Mouse (Mus musculus): ENCODE data around the gene Anapc13. TPM values are rescaled to one million over a fixed set of nuclear protein-coding genes. Genes with fewer than 3 reads are reported as not detected.

The Anapc13 gene
- 100 to 1,000 TPM; 342 to 434 (median 380) TPM for total RNA-seq (2022)

GRCm38 (mm10) chr9:102625983-102626838 is at the start of gene Anapc13, which contains the start of gene Cep63:
Gene Anapc13 (plus strand): TSS chr9:102626296.
Gene Cep63 (minus strand): TSS chr9:102626534.
- peak; percentile 96 for DNase-seq (ENCODE audit: low spot score)

GRCm38 (mm10) chr9:102577480-102577879 is 48.6 kb upstream of the Anapc13 start:
- DNase-seq (ENCODE audit: low spot score): peak; percentile 9

DNA sequence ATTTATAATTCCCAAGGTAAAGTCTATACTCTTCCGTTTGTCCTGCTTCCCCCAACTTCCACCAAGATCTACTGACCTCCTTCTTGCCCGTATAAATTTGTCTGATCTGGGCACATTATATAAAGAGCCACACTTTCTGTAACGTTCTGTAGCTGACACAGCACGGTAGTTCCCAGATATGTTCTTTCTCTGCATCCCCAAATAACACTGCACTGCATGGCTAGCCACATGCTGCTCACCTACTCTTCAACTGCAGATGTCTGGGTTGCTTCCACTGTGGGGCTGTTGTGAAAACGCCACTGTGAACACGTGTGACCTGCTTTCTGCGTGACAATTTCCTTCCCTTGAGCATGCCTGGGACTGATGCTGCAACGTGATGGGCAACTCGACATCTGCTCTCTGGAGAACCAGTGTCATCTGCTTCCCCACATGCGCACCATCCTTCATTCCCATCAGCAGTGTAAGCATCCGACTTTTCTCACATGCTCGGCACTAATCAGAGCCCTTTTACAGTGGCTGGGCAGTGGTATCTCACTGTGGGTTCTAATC is 44.1 kb upstream of the Anapc13 start:
- DNase-seq (ENCODE audit: low spot score): no peak

- DNase-seq (ENCODE audit: low spot score): no peak
Measured at GRCm38 (mm10) chr9:102587347-102587746, 38.7 kb upstream of the Anapc13 start.

DNA sequence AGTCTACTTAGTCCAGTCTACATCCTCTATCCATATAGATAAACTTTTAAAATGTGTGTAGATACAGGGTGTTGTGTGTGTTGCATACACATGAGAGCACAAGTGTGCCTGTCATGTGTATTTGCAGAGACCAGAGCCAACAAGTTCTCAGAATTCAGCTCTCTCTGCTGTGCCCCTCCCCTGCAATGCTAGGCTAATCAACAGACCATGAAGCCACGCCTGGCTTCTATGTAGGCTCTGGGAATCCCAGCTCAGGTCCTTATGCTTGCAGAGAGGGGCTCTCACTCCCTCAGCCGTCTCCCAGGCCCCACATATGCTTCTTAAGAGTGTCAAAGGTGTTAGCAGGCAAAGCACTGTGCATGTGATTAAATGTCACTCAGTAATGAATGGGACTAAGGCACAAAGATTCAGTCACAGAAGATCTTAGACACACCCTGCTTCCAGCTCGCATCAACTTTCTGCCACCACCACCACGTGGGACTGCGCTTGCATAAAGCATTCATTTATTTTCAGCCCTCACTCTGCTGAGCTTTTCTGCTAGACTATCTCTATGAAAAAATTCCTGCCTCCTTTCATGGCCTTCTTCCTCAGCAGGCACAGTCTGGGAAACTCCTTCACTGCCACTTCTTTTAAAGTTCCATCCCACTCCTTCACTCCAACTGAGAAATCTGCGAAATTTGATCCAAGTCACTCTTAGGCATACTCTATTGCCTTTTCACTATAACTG is 31.3 kb upstream of the Anapc13 start:
- DNase-seq (ENCODE audit: low spot score): no peak

DNA sequence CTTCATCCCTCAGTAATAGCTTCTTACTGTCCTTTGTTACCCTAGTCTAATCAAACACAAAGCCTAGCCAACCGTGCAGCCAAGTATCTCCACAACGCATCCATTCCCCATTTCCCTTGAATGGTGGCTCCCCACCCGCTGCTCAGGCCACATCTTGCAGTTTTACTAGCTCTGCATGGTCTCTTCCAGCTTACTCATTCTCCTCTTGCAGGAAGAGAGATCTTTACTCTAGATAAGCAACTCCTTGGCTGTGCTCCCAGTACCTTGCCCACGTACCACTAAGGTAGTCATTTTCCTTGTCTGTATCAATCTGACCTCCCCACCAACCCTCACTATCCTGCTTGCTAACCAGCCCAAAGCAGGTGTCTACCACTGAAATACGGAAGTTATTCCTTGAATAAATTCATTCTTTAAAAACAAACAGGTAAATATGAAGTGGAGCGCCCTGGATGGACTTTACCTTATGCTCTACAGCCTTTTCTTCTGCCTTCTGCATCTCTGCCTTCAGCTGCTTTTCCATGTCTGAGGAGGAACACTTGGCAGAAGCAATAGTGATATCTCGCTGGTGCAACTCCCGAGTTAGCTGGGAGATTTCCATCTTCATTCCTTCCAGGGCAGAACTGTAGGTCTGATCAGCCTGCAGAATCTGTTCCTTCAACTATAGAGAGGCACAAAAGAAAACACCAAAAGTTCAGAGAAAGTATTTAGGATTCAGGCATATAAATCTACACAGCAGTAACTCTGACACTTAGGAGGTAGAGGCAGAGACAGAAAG is 30.2 kb upstream of the Anapc13 start:
- DNase-seq (ENCODE audit: low spot score): no peak

GRCm38 (mm10) chr9:102601187-102601586 is 24.9 kb upstream of the Anapc13 start:
- DNase-seq (ENCODE audit: low spot score): no peak

DNA sequence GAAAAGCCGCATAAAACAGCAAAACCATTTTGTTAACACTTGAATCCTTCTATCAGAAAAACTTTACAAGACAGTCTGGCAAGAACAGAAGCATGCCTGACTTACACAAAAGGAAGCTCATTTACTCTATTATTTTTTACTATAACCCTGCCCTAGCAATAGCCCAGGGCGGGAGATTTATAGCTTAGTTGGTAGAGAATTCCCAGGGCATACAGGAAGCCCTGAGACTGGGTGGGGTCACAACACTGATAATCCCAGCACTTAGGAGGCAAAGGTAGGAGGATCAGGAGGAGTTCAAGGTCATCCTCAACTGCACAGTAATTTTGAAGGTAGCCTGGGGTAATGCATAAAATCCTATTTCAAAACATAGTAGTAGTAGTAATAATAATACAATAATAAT is 24.4 kb upstream of the Anapc13 start:
- no peak for DNase-seq (ENCODE audit: low spot score)

DNA sequence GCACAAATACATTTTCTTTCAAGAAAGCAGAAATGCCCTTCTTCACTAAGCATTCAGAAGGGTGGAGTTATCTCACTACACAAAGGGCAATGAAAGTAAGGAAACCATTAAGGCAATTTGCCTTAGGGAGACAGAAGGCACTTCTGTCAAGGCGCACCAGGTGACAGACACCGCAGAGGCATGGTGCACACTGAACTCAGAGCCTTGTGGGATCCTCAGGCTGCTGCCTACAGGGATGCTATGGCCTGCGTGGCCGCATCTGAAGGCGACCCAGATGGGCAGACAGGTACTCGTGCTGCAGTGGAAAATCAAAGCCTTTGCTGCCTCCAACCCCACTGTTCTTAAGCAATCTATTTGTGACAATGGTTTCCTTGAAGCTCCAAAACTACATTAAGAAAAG is 20.9 kb upstream of the Anapc13 start:
- DNase-seq (ENCODE audit: low spot score): no peak

DNA sequence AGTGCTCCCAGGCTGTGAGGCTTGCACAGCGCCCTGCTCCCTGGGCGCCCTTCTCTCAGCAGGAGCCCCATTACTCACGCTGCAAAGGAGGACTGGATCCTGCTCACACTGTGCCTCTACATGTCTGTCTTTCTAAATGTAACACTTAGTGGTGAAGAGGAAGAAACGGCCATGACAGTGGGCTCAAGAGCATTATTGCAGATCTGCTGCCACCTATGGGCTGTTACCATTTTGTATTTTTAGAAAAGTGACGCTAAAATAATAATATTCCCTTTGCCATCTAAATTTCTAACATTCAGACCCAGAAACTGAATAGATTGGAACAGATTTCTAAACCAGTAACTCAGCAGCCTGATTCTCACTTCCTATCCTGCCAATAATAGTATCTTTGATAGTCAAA is 18.6 kb upstream of the Anapc13 start:
- no peak for DNase-seq (ENCODE audit: low spot score)

- DNase-seq (ENCODE audit: low spot score): no peak
Measured at GRCm38 (mm10) chr9:102609221-102609620, 16.9 kb upstream of the Anapc13 start.

DNA sequence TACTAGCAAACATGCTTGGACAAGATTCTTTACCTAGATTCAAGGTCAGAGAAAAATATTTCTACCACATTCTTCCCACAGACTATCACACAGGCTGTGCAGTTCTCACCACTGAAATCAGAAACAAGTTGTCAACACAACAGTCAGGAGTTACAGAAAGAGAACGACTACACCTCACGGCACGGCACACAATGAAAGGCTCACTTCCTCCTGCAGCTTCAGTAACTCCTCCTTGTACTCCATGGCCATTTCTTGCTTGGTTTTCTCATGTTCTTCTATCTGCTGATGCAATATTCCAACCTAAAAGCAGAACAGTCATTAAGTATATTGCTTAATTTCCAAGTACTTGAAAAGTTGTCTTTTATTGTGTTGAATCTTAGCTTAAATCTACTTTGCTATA is 11.0 kb upstream of the Anapc13 start:
- no peak for DNase-seq (ENCODE audit: low spot score)

GRCm38 (mm10) chr9:102616267-102616666 is 9.8 kb upstream of the Anapc13 start:
- no peak for DNase-seq (ENCODE audit: low spot score)

DNA sequence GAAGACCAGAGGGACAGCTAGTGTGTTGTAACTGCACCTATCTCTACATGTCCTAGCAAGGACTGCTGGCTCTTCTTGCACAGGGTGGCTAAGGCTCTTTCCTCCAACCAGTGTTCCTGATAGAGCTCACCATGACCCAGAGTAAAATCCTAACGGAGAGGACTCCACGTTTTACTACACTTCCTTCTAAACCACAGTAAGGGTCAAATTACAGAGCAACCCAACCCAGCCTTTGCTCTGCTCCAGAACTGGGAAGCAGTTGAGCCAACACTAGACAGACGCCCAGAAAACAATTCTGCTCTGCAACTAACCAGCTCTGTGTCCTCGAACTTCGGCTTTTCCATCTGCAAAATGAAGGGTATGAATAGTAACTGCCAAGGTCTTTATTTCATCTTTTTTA is 4.7 kb upstream of the Anapc13 start:
- DNase-seq (ENCODE audit: low spot score): no peak

GRCm38 (mm10) chr9:102622192-102622857 is 3.8 kb upstream of the Anapc13 start:
- peak; percentile 42 for DNase-seq (ENCODE audit: low spot score)

DNA sequence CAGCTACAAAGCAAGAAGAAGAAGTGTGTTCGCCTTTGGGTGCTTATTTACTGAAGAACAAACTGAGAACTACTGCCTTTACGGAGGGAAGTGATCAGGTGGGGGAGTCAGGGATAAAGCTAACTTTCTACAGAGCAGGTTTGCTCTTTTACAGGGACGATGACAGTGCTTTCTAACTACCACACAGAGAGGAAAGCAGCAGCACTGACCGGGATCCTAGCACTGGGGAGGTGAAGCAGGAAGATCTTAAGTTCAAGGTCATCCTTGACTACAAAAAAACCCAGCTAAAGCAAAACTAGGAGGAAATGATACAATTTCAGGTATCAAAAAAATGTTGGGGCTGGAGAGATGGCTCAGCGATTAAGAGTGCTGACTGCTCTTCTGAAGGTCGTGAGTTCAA is 3.2 kb upstream of the Anapc13 start:
- DNase-seq (ENCODE audit: low spot score): no peak

GRCm38 (mm10) chr9:102623581-102623980 is 2.5 kb upstream of the Anapc13 start:
- no peak for DNase-seq (ENCODE audit: low spot score)

- no peak for DNase-seq (ENCODE audit: low spot score)
Measured at GRCm38 (mm10) chr9:102625401-102625982, 604 bp upstream of the Anapc13 start.

- no peak for DNase-seq (ENCODE audit: low spot score)
Measured at GRCm38 (mm10) chr9:102626839-102627225, 736 bp downstream of the Anapc13 start.

GRCm38 (mm10) chr9:102627442-102627841 is 1.3 kb downstream of the Anapc13 start:
- DNase-seq (ENCODE audit: low spot score): no peak

DNA sequence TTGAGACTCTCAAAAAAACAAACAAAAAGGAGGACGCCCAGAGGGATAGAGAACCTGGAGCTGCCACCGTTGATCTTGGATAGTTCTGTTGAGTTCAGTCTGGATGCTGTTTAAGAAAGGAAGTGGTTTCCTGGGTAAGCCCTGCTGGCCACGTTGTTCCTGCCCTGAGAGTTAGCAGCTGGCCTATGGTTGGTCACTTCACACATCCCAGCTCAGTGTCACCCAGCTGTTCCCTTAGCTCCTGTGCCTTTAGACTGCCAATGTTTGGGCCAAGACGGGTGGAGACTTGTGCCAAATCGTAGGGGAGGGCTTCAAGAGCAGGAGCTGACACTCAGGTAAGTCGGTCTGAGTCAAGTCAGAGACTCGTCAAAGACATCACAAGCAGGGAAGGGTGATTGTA is 3.0 kb downstream of the Anapc13 start:
- DNase-seq (ENCODE audit: low spot score): no peak

Data from heart, adult 8-10 months (tissue).